Mouse (Mus musculus): Measurements from ENCODE around the gene Dock1. TPM values are rescaled to one million over a fixed set of nuclear protein-coding genes. Genes with fewer than 3 reads are reported as not detected.

Dock1 gene
- polyA plus RNA-seq, 1 experiment from 2014 or later, result 44.5 TPM

DNA sequence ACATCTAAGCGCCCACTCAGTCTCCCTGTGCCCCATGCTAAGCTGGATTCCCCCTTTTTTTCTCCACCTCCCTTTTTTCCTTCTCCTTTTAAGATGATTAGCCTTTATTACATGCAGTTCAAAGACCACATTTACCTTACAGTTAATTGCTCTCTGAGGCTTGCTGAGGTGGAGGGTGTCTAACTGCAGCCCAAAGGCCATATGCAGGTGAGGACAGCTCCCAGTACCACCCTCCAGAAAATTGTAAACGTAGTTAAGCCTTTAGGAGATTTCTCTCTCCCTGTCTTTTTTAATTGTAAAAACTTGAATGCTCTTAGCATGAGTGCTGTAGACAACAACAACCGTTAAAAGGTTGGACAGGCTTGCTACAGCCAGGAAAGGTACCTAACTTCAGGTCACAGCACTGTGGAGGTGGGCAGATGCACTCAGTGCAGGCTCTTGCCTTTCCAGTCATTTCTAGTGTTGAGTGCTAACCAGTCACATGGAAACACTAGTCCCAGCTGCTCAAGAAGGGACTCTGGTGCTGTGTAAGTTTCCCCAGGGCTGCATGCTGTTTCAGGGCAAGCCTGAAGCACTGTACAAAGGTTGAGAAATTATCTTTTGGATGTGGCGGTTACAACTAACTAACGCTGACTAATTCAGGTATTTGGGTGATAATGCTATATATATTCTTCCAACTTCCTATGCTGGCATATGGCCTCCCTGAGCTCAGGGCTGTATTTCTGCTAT is 56.2 kb downstream of the Dock1 start:
- ATAC-seq (ENCODE audit: low read depth), result no peak
- Histone ChIP-seq H3K4me1 (replicated peaks; ENCODE audit: control insufficient read depth, insufficient read depth, low read length) (peaks cover 16% of the 10 kb centered on the region), H3K9ac (ENCODE audit: low read length) (no peak overlapping the region), H3K4me3 (ENCODE audit: low read length) (no peak overlapping the region), H3K4me2 (ENCODE audit: low read depth, low read length) (no peak overlapping the region), H3K27me3 (ENCODE audit: control insufficient read depth, insufficient read depth, low read depth, low read length) (no peaks in the 10 kb centered on the region), H3K9me3 (ENCODE audit: control insufficient read depth, low read length) (no peaks in the 10 kb centered on the region), H3K27ac (ENCODE audit: low read length) (no peak overlapping the region), H3K36me3 (ENCODE audit: control insufficient read depth, insufficient read depth, low read length) (peaks cover 5% of the 10 kb centered on the region; the same call in 1 of the 2 replicates)
- 86% methylated on average over 5 of the region's 5 CpGs for WGBS

DNA sequence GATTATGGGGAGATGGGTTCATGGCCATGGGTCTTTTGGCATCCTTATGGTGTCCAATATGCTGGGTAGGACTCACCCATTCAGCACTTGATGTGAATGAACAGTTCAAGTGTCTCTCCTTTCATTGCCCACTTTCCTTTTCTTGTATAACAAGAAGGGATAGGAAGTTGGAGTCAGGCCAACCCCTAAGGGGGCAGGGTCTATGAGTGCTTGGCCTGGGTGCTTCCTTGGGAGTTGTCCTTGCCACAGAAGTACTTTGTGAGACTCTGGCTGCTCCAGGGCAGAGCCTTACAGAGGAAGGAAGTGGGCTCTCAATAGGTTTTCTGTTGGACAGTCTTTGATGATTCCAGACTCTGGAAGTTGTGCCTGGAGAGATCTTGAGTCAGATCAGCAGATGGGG is 58.9 kb downstream of the Dock1 start:
- H3K36me3 ChIP-seq (ENCODE audit: control insufficient read depth, insufficient read depth, low read length), result peaks cover 5% of the 10 kb centered on the region; the same call in 1 of the 2 replicates
- no peaks in the 10 kb centered on the region for H3K9me3 ChIP-seq (ENCODE audit: control insufficient read depth, low read length)
- H3K9ac ChIP-seq (ENCODE audit: low read length), result no peak overlapping the region
- H3K4me1 ChIP-seq (replicated peaks; ENCODE audit: control insufficient read depth, insufficient read depth, low read length), result peaks cover 12% of the 10 kb centered on the region
- no peak overlapping the region for H3K4me3 ChIP-seq (ENCODE audit: low read length)
- no peak overlapping the region for H3K27ac ChIP-seq (ENCODE audit: low read length)
- H3K4me2 ChIP-seq (ENCODE audit: low read depth, low read length), result no peak overlapping the region
- no peaks in the 10 kb centered on the region for H3K27me3 ChIP-seq (ENCODE audit: control insufficient read depth, insufficient read depth, low read depth, low read length)
- ATAC-seq (ENCODE audit: low read depth), result peak; percentile 39; the same call in 1 of the 2 replicates

DNA sequence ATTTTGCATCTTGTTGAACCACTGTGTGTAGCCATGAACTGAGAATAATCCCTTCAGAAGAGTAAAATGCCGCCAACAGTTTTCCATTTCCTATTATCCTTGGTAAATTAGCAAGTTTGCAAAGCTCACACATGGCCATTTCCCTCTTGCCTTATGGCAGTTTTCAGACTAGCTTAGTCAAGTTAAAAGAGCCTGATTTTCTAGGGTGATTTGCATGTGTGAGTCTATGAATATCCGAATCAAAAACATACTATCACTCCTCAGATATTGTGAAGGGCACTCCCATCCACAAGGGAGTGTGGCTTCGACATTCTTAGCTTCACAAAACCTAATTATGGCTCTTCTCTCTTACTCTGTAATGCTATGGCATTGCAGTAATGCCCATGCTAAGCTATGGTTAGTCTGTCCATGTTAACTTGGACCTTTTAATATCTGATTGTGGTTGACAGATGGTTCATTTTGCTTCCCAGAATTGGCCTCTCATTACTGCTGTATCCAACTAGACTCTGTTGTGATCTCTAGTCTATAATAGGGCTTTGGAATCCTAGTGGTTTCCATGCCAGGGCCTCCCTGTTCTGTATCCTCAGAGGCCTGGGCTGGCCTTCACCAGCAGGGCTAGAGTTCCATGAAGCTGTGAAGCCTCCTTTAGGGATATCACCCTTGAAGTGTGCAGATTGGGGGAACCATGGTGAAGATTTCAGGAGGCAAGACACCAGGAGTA is 60.1 kb downstream of the Dock1 start:
- 92% methylated on average over 3 of the region's 3 CpGs for WGBS
- peaks cover 8% of the 10 kb centered on the region; the same call in 1 of the 2 replicates for H3K36me3 ChIP-seq (ENCODE audit: control insufficient read depth, insufficient read depth, low read length)
- H3K4me1 ChIP-seq (replicated peaks; ENCODE audit: control insufficient read depth, insufficient read depth, low read length), result peaks cover 6% of the 10 kb centered on the region; the same call in 1 of the 2 replicates
- ATAC-seq (ENCODE audit: low read depth), result no peak
- H3K27me3 ChIP-seq (ENCODE audit: control insufficient read depth, insufficient read depth, low read depth, low read length), result no peaks in the 10 kb centered on the region
- H3K9me3 ChIP-seq (ENCODE audit: control insufficient read depth, low read length), result no peaks in the 10 kb centered on the region
- no peak overlapping the region for H3K4me3 ChIP-seq (ENCODE audit: low read length)
- H3K27ac ChIP-seq (ENCODE audit: low read length), result no peak overlapping the region
- no peak overlapping the region for H3K4me2 ChIP-seq (ENCODE audit: low read depth, low read length)
- no peak overlapping the region for H3K9ac ChIP-seq (ENCODE audit: low read length)

DNA sequence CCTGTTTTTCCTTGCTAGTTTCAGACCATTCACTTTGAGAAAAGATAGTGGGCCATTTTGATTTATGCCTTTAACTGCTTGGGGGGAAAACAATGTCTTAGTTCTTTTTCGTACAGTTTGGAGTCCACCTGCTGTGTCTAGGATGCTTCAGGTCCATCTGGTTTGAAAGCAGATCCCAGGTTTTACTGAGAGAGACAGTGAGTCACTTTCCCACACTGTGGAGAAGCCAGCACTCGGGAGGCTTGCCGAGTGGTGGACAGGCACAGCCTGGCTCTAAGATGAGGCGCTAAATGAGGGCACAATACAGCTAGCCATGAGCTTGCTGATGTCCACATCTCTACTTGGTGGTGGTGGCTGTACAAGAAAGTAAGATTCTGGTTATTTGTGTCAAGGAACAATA is 76.6 kb downstream of the Dock1 start:
- no peak overlapping the region for H3K4me3 ChIP-seq (ENCODE audit: low read length)
- H3K9ac ChIP-seq (ENCODE audit: low read length), result no peak overlapping the region
- peaks cover 30% of the 10 kb centered on the region for H3K36me3 ChIP-seq (ENCODE audit: control insufficient read depth, insufficient read depth, low read length)
- H3K27ac ChIP-seq (ENCODE audit: low read length), result no peak overlapping the region
- H3K9me3 ChIP-seq (ENCODE audit: control insufficient read depth, low read length), result no peaks in the 10 kb centered on the region
- WGBS, result 94% methylated on average over 4 of the region's 4 CpGs
- no peak for ATAC-seq (ENCODE audit: low read depth)
- no peaks in the 10 kb centered on the region for H3K4me1 ChIP-seq (replicated peaks; ENCODE audit: control insufficient read depth, insufficient read depth, low read length)
- H3K4me2 ChIP-seq (ENCODE audit: low read depth, low read length), result no peak overlapping the region
- no peaks in the 10 kb centered on the region for H3K27me3 ChIP-seq (ENCODE audit: control insufficient read depth, insufficient read depth, low read depth, low read length)

DNA sequence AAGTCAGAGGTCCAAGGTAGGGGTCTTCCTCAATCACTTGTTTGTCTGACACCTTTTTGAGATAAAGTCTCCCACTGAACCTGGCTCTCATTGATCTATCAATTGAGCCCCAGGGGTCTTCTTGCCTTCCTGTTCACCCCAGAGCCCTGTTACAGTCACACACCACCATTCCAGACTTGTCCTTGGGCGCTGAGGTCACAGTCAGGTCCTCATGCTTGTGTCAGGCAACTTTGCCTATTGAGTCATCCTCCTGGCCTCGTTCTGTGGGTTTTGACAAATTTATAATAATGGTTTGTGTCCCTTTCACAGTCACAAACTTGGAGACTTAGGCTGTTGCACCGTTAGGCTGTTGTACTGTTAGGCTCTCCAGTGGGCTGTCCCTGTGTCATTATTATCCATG is 77.9 kb downstream of the Dock1 start:
- H3K27ac ChIP-seq (ENCODE audit: low read length), result no peak overlapping the region
- no peak for ATAC-seq (ENCODE audit: low read depth)
- no peak overlapping the region for H3K4me2 ChIP-seq (ENCODE audit: low read depth, low read length)
- H3K9ac ChIP-seq (ENCODE audit: low read length), result no peak overlapping the region
- no peaks in the 10 kb centered on the region for H3K27me3 ChIP-seq (ENCODE audit: control insufficient read depth, insufficient read depth, low read depth, low read length)
- H3K4me1 ChIP-seq (replicated peaks; ENCODE audit: control insufficient read depth, insufficient read depth, low read length), result no peaks in the 10 kb centered on the region
- no peak overlapping the region for H3K4me3 ChIP-seq (ENCODE audit: low read length)
- H3K9me3 ChIP-seq (ENCODE audit: control insufficient read depth, low read length), result no peaks in the 10 kb centered on the region
- 93% methylated on average over 3 of the region's 3 CpGs for WGBS
- H3K36me3 ChIP-seq (ENCODE audit: control insufficient read depth, insufficient read depth, low read length), result peaks cover 26% of the 10 kb centered on the region

DNA sequence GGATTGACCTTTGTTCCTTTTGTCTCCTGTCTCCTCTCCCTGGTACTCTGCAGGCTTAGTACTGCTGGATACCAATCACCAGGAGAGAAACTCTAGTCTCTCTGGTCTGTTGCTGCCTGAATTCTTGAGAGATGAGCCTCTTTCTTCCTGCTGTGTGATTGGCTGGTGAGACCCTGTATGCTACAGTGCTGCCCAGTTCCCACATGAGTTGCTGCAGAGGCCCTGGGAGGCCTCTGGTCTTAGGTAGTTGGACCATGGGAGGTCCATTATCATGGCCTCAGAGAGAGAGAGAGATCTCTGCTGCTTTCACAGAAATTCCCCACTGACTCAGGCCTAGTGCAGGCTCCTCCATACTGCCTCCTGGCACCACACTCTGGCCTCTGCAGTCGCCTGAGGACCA is 79.2 kb downstream of the Dock1 start:
- 88% methylated on average over 1 of the region's 1 CpGs for WGBS
- Histone ChIP-seq H3K36me3 (ENCODE audit: control insufficient read depth, insufficient read depth, low read length) (peaks cover 25% of the 10 kb centered on the region), H3K9me3 (ENCODE audit: control insufficient read depth, low read length) (no peaks in the 10 kb centered on the region), H3K27me3 (ENCODE audit: control insufficient read depth, insufficient read depth, low read depth, low read length) (no peaks in the 10 kb centered on the region), H3K27ac (ENCODE audit: low read length) (no peak overlapping the region), H3K4me2 (ENCODE audit: low read depth, low read length) (no peak overlapping the region), H3K4me3 (ENCODE audit: low read length) (no peak overlapping the region), H3K9ac (ENCODE audit: low read length) (no peak overlapping the region), H3K4me1 (replicated peaks; ENCODE audit: control insufficient read depth, insufficient read depth, low read length) (no peaks in the 10 kb centered on the region)
- ATAC-seq (ENCODE audit: low read depth), result no peak

DNA sequence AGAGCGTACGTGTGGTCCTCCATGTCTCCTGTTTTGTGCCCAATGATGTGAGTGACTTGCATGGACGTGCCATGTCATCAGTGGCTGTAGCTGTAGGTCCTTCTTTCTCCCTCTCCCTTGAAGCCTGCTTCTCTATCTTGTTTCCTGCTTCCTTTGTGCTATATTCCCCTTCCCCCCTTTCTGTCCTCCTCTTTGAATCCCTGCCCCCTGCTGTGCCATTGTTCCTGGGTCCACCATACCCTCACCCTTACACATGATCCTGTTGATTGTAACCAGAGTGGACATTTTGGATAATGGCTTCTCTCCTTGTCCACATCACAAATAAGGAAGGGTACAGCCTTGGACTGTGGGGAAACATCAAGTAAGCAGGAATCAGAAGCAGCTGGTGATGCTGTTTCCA is 81.0 kb downstream of the Dock1 start:
- Histone ChIP-seq H3K4me3 (ENCODE audit: low read length) (no peak overlapping the region), H3K36me3 (ENCODE audit: control insufficient read depth, insufficient read depth, low read length) (peaks cover 29% of the 10 kb centered on the region), H3K27me3 (ENCODE audit: control insufficient read depth, insufficient read depth, low read depth, low read length) (no peaks in the 10 kb centered on the region), H3K27ac (ENCODE audit: low read length) (no peak overlapping the region), H3K9me3 (ENCODE audit: control insufficient read depth, low read length) (no peaks in the 10 kb centered on the region), H3K4me1 (replicated peaks; ENCODE audit: control insufficient read depth, insufficient read depth, low read length) (no peaks in the 10 kb centered on the region), H3K4me2 (ENCODE audit: low read depth, low read length) (no peak overlapping the region), H3K9ac (ENCODE audit: low read length) (no peak overlapping the region)
- 100% methylated on average over 3 of the region's 3 CpGs for WGBS
- ATAC-seq (ENCODE audit: low read depth), result no peak

DNA sequence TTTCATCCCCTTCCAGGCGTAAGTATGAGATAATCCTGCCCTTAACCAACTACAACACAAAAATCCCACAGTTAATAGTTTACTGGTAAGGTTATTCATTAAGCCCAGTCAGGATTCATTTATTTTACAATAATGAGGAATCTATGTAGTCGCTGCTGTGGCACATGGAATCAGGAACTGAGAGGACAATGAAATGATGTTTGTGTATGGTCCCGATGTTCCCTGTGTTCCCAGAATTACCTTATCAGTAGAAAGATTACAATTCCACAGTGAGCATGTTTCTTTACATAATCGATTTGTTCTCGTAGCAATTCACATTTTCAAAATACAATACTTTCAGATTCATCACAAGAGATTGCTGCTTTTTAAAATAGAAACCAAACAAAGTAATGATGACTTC is 83.0 kb downstream of the Dock1 start:
- H3K4me3 ChIP-seq (ENCODE audit: low read length), result no peak overlapping the region
- H3K9ac ChIP-seq (ENCODE audit: low read length), result no peak overlapping the region
- H3K36me3 ChIP-seq (ENCODE audit: control insufficient read depth, insufficient read depth, low read length), result peaks cover 25% of the 10 kb centered on the region
- no peaks in the 10 kb centered on the region for H3K4me1 ChIP-seq (replicated peaks; ENCODE audit: control insufficient read depth, insufficient read depth, low read length)
- H3K4me2 ChIP-seq (ENCODE audit: low read depth, low read length), result no peak overlapping the region
- 55% methylated on average over 5 of the region's 5 CpGs for WGBS
- no peak for ATAC-seq (ENCODE audit: low read depth)
- H3K9me3 ChIP-seq (ENCODE audit: control insufficient read depth, low read length), result no peaks in the 10 kb centered on the region
- no peak overlapping the region for H3K27ac ChIP-seq (ENCODE audit: low read length)
- no peaks in the 10 kb centered on the region for H3K27me3 ChIP-seq (ENCODE audit: control insufficient read depth, insufficient read depth, low read depth, low read length)

DNA sequence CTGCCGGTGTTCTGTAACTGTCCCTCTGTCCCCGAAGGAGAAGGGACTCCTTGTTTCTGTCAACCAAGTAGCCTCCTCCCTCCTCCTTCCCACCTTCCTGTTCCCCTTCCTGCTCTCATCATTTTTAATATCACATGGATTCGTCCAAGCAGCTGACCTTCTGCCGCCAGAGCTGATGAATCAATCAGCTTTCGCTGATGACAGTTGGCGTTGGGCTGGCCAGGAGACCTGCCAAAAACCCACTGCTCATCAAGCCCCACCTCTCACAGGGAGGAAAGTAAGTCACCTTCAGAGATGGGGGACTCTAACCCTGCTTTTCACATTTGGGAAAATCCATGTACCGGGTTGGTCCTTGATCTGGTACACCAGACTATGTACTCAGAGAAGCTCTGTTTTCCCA is 87.2 kb downstream of the Dock1 start:
- no peak for ATAC-seq (ENCODE audit: low read depth)
- 72% methylated on average over 7 of the region's 7 CpGs for WGBS
- H3K4me2 ChIP-seq (ENCODE audit: low read depth, low read length), result no peak overlapping the region
- H3K36me3 ChIP-seq (ENCODE audit: control insufficient read depth, insufficient read depth, low read length), result peaks cover 35% of the 10 kb centered on the region
- no peak overlapping the region for H3K27ac ChIP-seq (ENCODE audit: low read length)
- H3K27me3 ChIP-seq (ENCODE audit: control insufficient read depth, insufficient read depth, low read depth, low read length), result no peaks in the 10 kb centered on the region
- no peaks in the 10 kb centered on the region for H3K4me1 ChIP-seq (replicated peaks; ENCODE audit: control insufficient read depth, insufficient read depth, low read length)
- H3K9me3 ChIP-seq (ENCODE audit: control insufficient read depth, low read length), result no peaks in the 10 kb centered on the region
- no peak overlapping the region for H3K4me3 ChIP-seq (ENCODE audit: low read length)
- no peak overlapping the region for H3K9ac ChIP-seq (ENCODE audit: low read length)
